Mouse (Mus musculus): ENCODE results near the gene Usp42. TPM values are rescaled to one million over a fixed set of nuclear protein-coding genes. Genes with fewer than 3 reads are reported as not detected.
A peak's percentile ranks its signal among the peaks of the same experiment; 100 is the strongest.

The Usp42 gene
- polyA plus RNA-seq, 1 experiment from 2014 or later: 10.9 TPM

DNA sequence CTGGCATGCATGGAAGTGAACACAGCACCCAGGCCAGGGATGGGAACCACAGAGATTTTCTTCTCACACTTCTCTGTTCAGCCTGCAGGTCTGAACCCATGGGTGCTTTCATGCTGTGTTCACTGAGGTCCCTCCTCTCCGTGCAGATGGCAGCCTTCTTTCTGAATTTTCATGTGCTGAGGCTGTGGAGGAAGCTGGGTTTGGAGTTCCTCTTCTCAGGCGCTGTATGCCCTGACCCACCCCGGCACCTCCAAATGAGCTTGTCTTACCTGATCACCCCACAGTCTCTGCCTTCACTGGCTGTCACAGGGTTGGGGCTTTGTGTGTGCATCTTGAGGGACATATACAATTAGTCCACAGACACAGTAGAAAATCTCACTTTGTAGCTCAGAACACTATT is 44.5 kb downstream of the Usp42 start:
- Histone ChIP-seq H3K27me3 (replicated peaks) (no peaks in the 10 kb centered on the region), H3K4me1 (peaks cover 20% of the 10 kb centered on the region), H3K4me2 (no peak overlapping the region), H3K27ac (replicated peaks) (no peak overlapping the region), H3K9me3 (no peaks in the 10 kb centered on the region), H3K36me3 (peaks cover 62% of the 10 kb centered on the region), H3K4me3 (no peak overlapping the region), H3K9ac (no peak overlapping the region)
- ATAC-seq (ENCODE audit: extremely low read depth, insufficient number of reproducible peaks, low FRiP score, low TSS enrichment): no peak
- WGBS: 95% methylated on average over 3 of the region's 3 CpGs

- Histone ChIP-seq H3K4me3 (no peak overlapping the region), H3K27ac (replicated peaks) (no peak overlapping the region), H3K4me2 (no peak overlapping the region), H3K9me3 (no peaks in the 10 kb centered on the region), H3K27me3 (replicated peaks) (no peaks in the 10 kb centered on the region), H3K4me1 (peaks cover 20% of the 10 kb centered on the region), H3K36me3 (peaks cover 51% of the 10 kb centered on the region), H3K9ac (no peak overlapping the region)
- ATAC-seq (ENCODE audit: extremely low read depth, insufficient number of reproducible peaks, low FRiP score, low TSS enrichment): no peak
- WGBS: 87% methylated on average over 3 of the region's 3 CpGs
Measured at GRCm38 (mm10) chr5:143686456-143686855, 45.6 kb downstream of the Usp42 start.

DNA sequence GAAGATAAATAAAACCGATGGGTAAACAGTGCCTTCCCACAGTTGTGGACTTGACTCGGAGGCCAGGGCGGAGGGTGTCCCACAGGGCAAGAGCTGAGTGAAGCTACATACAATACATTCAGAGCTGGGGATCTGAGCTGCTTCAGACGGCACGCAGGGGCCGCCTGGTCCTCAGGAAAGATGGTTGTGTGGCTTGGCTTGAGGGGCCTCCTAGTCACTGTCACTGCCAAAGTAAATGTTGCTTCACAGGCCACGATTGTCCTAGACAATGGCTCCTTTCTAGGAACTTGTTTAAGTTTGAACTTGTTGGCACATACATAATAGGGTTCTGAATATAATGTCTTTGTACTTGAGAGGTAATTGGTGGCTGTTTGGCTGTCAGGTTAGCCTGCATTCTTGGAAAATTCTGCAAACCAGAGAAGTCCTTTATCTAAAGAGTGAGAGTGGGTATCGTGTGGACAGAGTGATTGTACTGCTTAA is 47.1 kb downstream of the Usp42 start:
- Histone ChIP-seq H3K9ac (no peak overlapping the region), H3K27me3 (replicated peaks) (no peaks in the 10 kb centered on the region), H3K4me1 (peaks cover 20% of the 10 kb centered on the region), H3K9me3 (no peaks in the 10 kb centered on the region), H3K4me2 (no peak overlapping the region), H3K36me3 (peaks cover 36% of the 10 kb centered on the region), H3K4me3 (no peak overlapping the region), H3K27ac (replicated peaks) (peak overlapping the region; percentile 24; the same call in 1 of the 2 replicates)
- ATAC-seq (ENCODE audit: extremely low read depth, insufficient number of reproducible peaks, low FRiP score, low TSS enrichment): no peak
- WGBS: 76% methylated on average over 8 of the region's 8 CpGs

DNA sequence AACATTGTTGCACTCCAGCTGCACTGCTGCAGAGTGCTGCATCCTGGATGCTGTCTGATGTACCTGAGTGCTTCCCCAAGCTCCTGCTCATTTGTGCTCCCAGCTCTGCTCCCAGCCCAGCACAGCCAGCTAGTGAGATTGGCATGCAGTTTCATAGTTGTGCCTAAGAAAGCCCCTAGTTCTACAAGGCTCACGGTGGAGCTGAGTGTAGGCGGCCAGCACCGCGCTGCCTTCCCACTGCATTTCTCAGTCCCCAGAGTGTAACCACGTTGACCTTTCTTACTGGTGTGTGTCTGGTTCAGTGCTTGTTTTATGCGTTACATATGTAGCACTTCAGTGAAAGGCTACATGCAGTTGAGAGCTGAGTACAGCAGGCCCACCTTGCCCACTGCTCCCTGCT is 48.4 kb downstream of the Usp42 start:
- Histone ChIP-seq H3K4me2 (no peak overlapping the region), H3K27ac (replicated peaks) (no peak overlapping the region), H3K9me3 (no peaks in the 10 kb centered on the region), H3K4me3 (no peak overlapping the region), H3K27me3 (replicated peaks) (no peaks in the 10 kb centered on the region), H3K9ac (peak overlapping the region; percentile 28), H3K4me1 (peaks cover 32% of the 10 kb centered on the region), H3K36me3 (peaks cover 32% of the 10 kb centered on the region)
- WGBS: 69% methylated on average over 6 of the region's 6 CpGs
- no peak for ATAC-seq (ENCODE audit: extremely low read depth, insufficient number of reproducible peaks, low FRiP score, low TSS enrichment)

- 68% methylated on average over 6 of the region's 6 CpGs for whole genome bisulfite sequencing
Measured at GRCm38 (mm10) chr5:143679654-143680053, 52.4 kb downstream of the Usp42 start.

GRCm38 (mm10) chr5:143678634-143679271 is 53.3 kb downstream of the Usp42 start:
- ATAC-seq (ENCODE audit: extremely low read depth, insufficient number of reproducible peaks, low FRiP score, low TSS enrichment): no peak
- peak overlapping the region; percentile 59 for H3K27ac ChIP-seq (replicated peaks)

More at GRCm38 (mm10) chr5:143679654-143680053, 52.4 kb downstream of the Usp42 start:
- H3K9ac ChIP-seq: no peak overlapping the region
- H3K27me3 ChIP-seq (replicated peaks): no peaks in the 10 kb centered on the region
- H3K27ac ChIP-seq (replicated peaks): no peak overlapping the region
- no peak overlapping the region for H3K4me2 ChIP-seq
- H3K36me3 ChIP-seq: no peaks in the 10 kb centered on the region
- H3K4me1 ChIP-seq: peaks cover 61% of the 10 kb centered on the region
- H3K4me3 ChIP-seq: no peak overlapping the region
- no peaks in the 10 kb centered on the region for H3K9me3 ChIP-seq
- ATAC-seq (ENCODE audit: extremely low read depth, insufficient number of reproducible peaks, low FRiP score, low TSS enrichment): no peak

DNA sequence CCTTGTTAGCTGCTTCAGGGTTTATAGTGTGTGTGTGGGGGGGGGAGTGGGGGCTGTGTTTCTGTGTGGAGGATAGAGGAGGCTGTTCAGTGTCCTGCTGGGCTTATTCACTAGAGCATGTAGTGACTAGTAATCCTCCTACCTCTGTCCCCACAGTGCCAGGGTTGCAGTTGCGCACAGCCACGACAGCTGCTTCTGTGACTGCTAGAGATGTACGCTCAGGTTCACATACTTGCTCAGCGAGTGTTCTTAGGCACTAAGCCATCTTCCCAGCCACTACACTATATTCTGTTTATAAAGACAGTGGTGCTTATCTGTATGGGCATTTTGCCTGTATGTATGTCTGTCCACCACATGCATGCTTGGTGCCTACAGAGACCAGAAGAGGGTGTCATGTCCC is 54.7 kb downstream of the Usp42 start:
- 85% methylated on average over 4 of the region's 4 CpGs for WGBS
- H3K4me1 ChIP-seq: peaks cover 60% of the 10 kb centered on the region
- ATAC-seq (ENCODE audit: extremely low read depth, insufficient number of reproducible peaks, low FRiP score, low TSS enrichment): no peak

More at GRCm38 (mm10) chr5:143678634-143679271, 53.3 kb downstream of the Usp42 start:
- no peaks in the 10 kb centered on the region for H3K36me3 ChIP-seq
- H3K27me3 ChIP-seq (replicated peaks): no peaks in the 10 kb centered on the region
- no peak overlapping the region for H3K4me2 ChIP-seq
- 43% methylated on average over 6 of the region's 6 CpGs for WGBS
- H3K9ac ChIP-seq: peak overlapping the region; percentile 47; the same call in 1 of the 2 replicates
- H3K4me1 ChIP-seq: peaks cover 61% of the 10 kb centered on the region
- H3K4me3 ChIP-seq: no peak overlapping the region
- no peaks in the 10 kb centered on the region for H3K9me3 ChIP-seq

GRCm38 (mm10) chr5:143676218-143676985 is 55.7 kb downstream of the Usp42 start:
- no peaks in the 10 kb centered on the region for H3K27me3 ChIP-seq (replicated peaks)
- H3K36me3 ChIP-seq: no peaks in the 10 kb centered on the region
- H3K4me1 ChIP-seq: peaks cover 63% of the 10 kb centered on the region
- WGBS: 52% methylated on average over 5 of the region's 5 CpGs
- H3K9me3 ChIP-seq: no peaks in the 10 kb centered on the region
- H3K27ac ChIP-seq (replicated peaks): peak overlapping the region; percentile 38; the same call in 1 of the 2 replicates
- no peak overlapping the region for H3K4me2 ChIP-seq
- 0 out of 2 replicates have a peak, but pooled peaks have one; percentile 23 for ATAC-seq (ENCODE audit: extremely low read depth, insufficient number of reproducible peaks, low FRiP score, low TSS enrichment)
- peak overlapping the region; percentile 17; the same call in 1 of the 2 replicates for H3K9ac ChIP-seq
- H3K4me3 ChIP-seq: no peak overlapping the region

More for the DNA sequence above, 54.7 kb downstream of the Usp42 start:
- H3K9ac ChIP-seq: no peak overlapping the region
- H3K9me3 ChIP-seq: no peaks in the 10 kb centered on the region
- H3K4me2 ChIP-seq: no peak overlapping the region
- H3K27ac ChIP-seq (replicated peaks): no peak overlapping the region
- no peak overlapping the region for H3K4me3 ChIP-seq
- no peaks in the 10 kb centered on the region for H3K27me3 ChIP-seq (replicated peaks)
- no peaks in the 10 kb centered on the region for H3K36me3 ChIP-seq

DNA sequence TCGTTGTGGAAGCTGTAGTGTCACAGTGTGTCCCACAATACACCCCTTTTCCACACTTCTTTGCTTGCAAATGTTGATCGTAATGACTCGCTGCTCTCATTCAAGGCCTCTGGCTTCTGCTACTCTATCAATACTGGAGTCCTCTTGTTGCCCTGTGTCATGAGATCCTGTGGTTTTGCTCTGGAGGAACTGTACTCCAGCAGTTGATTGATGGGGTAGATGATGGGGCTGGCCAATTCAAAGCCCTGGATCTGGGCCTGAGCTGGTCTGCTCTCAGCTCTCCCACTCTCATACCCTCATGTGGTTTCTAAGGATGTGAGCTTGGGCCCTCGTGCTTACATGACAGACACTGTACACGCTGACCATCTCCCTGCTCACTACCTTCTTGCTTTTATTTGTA is 57.5 kb downstream of the Usp42 start:
- Histone ChIP-seq H3K9ac (no peak overlapping the region), H3K9me3 (no peaks in the 10 kb centered on the region), H3K36me3 (no peaks in the 10 kb centered on the region), H3K4me1 (peaks cover 77% of the 10 kb centered on the region), H3K27me3 (replicated peaks) (no peaks in the 10 kb centered on the region), H3K4me2 (no peak overlapping the region), H3K27ac (replicated peaks) (no peak overlapping the region), H3K4me3 (no peak overlapping the region)
- WGBS: 75% methylated on average over 5 of the region's 5 CpGs
- ATAC-seq (ENCODE audit: extremely low read depth, insufficient number of reproducible peaks, low FRiP score, low TSS enrichment): no peak

DNA sequence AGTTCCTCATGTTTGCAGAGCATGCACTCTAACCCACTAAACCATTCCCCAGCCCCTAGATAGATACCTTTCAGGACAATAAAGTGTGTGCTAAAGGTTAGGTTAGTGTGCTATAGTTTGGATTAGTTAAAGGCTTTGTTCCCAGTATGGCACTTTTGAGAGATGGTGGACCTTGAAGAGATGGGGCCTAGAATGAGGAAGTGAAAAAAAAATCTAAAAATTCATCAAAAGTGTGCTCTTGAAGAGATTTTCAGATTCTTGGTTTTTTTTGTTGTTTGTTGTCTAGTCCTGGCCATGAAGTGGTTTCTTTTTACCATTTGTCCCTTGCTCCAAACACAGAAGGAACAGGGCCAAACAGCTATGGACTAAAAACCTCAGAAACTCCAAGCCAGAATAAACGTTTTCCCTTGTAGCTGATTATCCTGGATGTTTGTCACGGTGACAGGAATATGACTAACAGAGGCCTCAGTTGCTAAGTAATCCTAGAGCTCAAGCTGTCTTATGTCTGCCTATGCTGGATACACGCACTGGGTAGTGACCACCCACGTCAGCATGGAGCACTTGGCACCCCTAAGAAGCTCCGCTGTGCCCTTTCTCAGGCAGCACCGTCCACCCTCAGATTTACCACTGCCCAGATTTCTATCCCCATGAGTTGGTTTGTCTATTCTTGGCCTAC is 61.2 kb downstream of the Usp42 start:
- ATAC-seq (ENCODE audit: extremely low read depth, insufficient number of reproducible peaks, low FRiP score, low TSS enrichment): no peak
- no peak overlapping the region for H3K9ac ChIP-seq
- H3K27ac ChIP-seq (replicated peaks): no peak overlapping the region
- H3K4me1 ChIP-seq: peaks cover 64% of the 10 kb centered on the region
- no peak overlapping the region for H3K4me2 ChIP-seq
- no peak overlapping the region for H3K4me3 ChIP-seq
- H3K27me3 ChIP-seq (replicated peaks): no peaks in the 10 kb centered on the region
- no peaks in the 10 kb centered on the region for H3K36me3 ChIP-seq
- 76% methylated on average over 6 of the region's 6 CpGs for WGBS
- H3K9me3 ChIP-seq: no peaks in the 10 kb centered on the region

DNA sequence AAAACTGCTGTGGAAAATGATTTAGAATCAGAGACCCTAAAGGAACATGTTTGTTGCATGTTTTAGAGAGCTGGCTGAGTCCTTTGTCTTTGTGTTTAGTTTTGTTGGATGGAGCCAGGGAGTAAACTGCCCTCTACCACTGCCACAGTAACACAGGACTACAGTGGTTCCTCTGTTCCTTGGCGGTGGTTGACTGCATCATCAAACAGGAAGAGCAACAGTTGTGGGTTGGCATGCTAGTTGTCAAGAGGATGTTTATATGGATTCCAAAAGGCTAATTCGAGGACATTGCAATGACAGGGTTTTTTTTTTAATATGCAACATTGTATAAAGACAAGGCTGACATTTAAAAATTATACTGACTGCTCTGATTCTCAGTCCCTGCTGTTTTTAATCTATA is 62.2 kb downstream of the Usp42 start:
- Histone ChIP-seq H3K9ac (no peak overlapping the region), H3K4me1 (peaks cover 66% of the 10 kb centered on the region), H3K4me3 (no peak overlapping the region), H3K36me3 (no peaks in the 10 kb centered on the region), H3K27me3 (replicated peaks) (no peaks in the 10 kb centered on the region), H3K27ac (replicated peaks) (peak overlapping the region; percentile 84), H3K9me3 (no peaks in the 10 kb centered on the region), H3K4me2 (no peak overlapping the region)
- WGBS: 55% methylated on average over 2 of the region's 2 CpGs
- ATAC-seq (ENCODE audit: extremely low read depth, insufficient number of reproducible peaks, low FRiP score, low TSS enrichment): no peak

All from heart, embryonic 13.5 days (tissue).